Mouse (Mus musculus) inflammation-experienced regulatory T-cells, adult 6 months (primary cell): Measurements from ENCODE around the gene Lgalsl. TPM values are rescaled to one million over a fixed set of nuclear protein-coding genes. Genes with fewer than 3 reads are reported as not detected.

ENCODE experiments used
- ATAC-seq: one replicate; pipeline ENCODE4 v1.8.0; 2017
- polyA plus RNA-seq, 3 experiments: library from polyadenylated mRNA; unstranded; fragments of 100-300 nt; shearing (Covaris generic); gene quantifications; one replicate each; pipeline ENCODE4 v1.2.1; 2017

The Lgalsl gene
- polyA plus RNA-seq, result 10 to 100 TPM; 15.8 to 23.3 (median 15.8) TPM

- peak; percentile 61 for ATAC-seq
These were observed at the start of gene Lgalsl for GRCm38 (mm10) chr11:20830686-20831505. Gene Lgalsl, minus strand, starts transcription at chr11:20831056.

GRCm38 (mm10) chr11:20878644-20879043, 47.8 kb upstream of the Lgalsl start:
- no peak for ATAC-seq

GRCm38 (mm10) chr11:20877578-20878096, 46.8 kb upstream of the Lgalsl start:
- ATAC-seq, result no peak

GRCm38 (mm10) chr11:20873386-20873785, 42.5 kb upstream of the Lgalsl start:
- ATAC-seq, result no peak

DNA sequence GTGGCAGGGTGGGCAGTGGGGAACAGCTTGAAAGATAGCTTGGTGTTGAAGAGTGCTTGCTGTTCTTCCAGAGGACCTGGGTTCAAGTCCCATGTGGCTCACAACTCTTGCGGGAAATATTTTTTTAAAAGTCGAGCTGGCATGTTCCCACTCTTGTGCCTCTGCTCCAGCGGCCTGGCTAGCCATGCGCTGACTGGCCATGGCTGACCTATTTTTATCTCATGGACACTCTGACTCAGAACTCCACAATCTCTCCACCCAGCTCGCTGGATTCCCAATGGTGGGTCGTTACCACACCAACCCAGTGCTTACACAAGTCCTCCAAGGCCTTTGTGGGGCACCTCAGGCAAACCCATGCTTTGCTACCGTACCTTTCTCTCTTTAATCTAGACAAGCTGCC, 42.1 kb upstream of the Lgalsl start:
- ATAC-seq, result no peak

DNA sequence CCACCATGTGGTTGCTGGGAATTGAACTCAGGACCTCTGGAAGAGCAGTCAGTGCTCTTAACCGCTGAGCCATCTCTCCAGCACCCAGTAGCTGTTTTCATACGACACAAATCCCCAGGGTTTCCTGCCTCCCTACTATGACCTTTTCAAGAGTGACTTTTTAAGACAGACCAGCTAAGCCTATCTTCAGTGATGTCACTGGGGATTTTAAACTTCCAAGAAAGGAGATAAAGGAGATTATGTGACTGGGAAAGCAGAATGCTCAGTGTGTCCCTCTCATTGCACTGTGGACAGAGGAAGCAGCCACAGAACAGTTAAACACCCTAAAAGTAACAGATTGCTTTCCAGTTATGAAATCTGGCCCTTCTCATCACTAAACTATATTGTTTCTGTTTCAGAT, 41.6 kb upstream of the Lgalsl start:
- no peak for ATAC-seq

DNA sequence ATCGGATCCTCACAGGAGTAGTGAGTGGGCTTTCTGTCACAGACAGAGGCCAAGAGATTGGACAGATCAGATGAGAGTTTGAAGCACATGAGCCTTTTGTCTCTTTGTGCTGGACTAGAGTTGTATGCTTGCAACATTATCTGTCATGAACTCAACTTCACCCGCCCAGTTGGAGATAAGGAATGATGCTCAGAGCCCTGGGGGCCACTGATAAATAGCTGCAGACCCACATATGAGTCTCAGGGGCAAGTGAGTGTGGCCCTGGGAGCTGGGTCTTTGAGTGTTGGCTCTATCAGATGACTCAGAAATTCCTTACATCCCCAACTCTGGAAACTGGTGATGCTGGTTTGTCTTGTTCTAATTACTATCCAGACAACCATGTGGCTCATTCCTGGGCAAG, 39.1 kb upstream of the Lgalsl start:
- no peak for ATAC-seq

DNA sequence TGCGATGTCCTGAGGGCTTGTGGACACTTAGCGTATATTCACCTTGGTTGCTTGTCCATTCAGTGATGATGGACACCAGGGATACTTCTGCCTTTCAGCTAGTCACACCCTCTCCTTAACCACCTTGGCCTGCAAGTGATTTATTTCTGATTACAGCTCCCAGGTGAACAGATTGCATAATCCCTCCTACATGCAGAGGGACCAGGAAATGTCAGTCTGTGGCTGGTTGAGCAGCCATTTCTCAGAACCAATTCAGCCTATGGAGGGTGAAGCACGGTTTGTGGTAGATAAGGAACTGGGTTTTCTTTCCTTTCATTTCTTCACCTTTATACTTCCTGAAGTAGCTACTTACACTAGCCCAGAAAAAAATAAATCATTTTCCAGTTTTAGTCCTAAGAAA, 34.6 kb upstream of the Lgalsl start:
- ATAC-seq, result no peak

DNA sequence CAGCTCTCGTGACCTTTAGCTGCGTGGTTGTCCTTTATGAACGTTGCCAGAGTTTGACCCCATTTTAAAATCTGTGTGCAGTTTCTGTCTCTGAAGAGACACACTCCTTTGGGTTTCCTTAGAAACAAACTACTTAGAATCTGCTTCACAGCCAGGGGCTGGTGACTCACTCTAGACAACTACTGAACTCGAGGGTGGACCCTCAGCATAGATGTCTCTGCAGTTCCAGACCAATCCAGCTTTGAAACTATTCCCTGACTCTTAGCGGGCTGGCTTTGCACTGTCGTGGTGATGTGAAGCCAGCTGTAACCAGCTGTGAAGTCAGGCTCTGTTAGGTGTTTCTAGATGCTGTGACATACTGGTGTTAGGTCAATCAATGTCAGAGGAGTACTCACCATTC, 33.8 kb upstream of the Lgalsl start:
- no peak for ATAC-seq

DNA sequence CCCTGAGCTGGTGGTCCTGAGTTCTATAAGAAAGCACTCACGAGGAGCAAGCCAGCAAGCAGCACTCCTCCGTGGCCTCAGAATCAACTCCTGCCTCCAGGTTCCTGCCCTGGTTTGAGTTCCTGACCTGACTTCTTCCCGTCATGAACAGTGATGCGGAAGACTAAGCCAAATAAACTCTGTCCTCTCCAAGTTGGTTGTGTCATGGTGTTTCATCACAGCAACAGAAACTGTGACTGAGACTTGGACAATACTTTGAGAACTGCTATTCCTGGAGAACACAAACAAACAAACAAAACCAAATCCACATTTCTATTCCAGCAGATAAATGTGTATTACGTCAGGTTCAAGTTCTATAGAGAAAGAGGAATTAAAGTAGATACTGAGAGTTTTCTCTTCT, 31.2 kb upstream of the Lgalsl start:
- ATAC-seq, result no peak

GRCm38 (mm10) chr11:20860351-20860750, 29.5 kb upstream of the Lgalsl start:
- no peak for ATAC-seq

DNA sequence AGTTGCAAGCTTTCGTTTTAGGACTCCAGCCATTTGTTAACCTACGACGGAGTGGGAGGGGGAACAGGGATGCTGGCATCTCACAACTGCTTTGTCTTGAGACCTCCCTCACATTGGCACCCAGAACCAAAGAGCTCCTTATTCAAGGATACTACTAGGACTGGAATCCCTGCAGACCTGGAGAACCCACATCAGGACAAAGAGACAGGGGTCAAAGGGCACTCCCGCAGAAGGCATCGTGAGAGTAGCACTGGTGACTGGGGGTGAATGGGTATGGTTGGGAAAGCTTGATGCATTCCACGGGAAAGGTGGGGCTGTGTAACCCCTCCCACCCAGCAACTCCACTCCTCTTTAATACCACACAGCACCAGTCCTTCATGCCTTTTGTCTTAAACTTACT, 29.0 kb upstream of the Lgalsl start:
- ATAC-seq, result no peak

DNA sequence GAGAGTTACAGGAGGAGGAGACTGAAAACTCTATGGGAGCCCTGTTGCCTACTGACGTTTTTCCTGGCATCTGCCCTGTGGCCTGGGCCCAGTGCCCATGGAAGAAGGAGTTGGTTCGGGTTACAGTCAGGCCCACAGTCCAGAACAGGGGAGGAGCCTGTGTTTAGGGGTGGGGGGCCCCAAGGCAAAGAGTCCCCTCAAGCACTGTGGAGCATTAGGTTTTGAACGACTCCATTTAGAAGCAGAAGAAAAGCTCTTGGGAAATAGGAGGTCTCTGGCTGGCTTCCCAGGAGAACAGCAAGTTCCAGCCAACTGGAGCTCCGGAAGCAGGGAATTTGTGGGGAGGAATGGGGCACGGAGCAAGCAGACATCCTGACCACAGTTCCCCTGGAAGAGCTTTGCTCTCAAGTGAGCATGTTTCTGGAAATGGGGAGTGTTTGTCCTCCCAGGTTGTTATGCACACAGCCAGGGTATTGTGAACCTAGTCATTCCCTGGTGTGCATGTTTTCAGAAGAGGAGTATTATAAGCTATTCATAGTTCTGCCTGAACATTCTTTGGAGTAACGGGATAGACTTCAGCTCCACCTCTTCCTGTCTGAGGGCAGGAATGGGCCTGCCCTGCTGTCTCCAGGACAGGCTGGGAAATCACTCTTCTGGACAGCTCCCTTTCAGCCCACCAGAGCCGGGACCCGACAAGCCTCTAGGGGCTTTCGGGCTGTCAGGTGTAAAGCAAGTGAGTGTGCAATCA, 28.2 kb upstream of the Lgalsl start:
- ATAC-seq, result no peak

DNA sequence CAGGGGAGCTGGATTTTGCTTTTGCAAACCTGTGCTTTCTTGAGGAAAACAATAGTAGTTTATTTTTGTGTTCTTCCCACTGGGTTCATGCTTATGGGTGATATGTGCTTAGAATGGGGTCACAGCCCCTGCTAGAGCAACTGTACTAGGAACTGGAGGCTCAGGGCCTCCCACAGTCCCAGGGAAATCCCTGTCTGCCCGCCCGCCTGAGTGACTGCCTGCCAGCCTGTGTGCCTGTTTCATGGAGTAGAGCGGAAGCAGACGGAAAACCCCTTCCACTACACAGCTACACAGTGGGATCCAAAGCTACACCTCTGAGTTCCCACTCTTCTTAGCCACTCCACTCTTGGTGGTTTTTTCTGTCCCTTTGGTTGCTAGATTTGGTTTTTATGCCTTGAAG, 27.1 kb upstream of the Lgalsl start:
- no peak for ATAC-seq

DNA sequence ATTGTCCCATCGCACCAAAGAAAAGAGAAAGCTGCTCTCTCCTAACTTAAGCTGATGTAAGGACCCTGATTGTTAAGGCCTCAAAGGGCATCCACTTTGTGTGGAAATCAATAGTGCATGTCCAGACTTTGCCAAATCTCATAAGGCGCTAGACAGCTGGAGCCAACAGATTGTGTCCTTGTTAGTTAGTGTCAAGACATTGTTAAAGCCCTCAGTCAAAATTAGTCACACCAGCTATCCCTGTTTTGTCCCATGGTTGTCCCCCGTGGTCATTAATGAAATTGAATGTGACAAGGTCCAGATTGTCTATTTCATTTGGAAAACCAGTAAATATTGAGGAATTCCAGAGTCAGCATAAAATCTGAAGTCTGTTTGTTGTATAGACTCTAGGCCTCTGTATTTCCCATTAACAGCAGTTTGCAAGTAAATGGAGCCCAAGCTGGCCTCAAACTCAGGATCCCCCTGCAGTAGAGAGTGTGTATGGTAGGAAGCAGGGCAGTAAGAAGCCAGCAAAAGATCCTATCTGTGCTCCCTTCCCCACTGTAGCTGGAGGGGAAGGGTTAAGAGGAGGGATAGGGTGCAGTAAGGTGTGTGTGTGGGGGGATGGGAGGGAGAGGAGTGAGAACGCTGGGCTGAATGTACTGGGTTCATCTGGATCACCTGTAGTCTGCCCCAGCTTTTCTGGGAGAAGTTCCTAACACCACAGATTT, 23.3 kb upstream of the Lgalsl start:
- ATAC-seq, result no peak

DNA sequence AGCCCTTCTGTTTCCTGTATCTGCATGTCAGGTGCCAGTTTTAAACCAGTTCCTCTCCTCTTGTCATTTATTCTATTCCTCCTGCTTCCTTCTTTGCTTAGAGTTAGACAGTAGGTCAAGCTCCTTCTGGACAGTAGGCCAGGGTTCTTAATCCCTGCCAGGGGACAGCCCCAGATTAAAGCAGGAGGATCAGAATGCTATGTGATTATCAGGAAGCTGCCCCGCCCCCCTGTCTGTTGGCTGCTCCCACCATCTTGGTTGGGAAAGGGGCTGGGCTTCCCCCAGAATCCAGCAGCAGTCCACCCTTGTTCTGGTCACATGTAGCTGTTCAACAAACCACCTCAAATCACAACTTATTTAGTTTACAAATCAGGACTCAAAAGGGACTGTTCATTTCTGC, 19.3 kb upstream of the Lgalsl start:
- no peak for ATAC-seq

DNA sequence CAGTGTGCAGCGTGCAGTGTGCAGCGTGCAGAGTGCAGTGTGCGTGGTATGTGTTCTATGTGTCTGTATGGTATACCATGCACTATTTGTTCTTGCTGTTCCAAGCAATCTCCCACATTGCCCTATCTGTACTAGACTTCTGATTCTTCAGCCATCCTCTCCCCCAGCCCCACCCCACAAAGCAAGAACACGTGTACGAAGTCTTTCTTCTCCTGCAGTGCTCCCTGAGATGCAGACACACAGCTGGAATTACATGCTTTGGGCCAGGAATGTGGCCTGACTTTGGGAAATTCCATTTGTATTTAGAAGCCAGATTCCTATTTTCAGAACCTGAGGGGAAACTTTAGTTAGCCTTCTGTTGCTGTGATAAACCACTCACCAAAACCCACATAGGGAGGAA, 18.5 kb upstream of the Lgalsl start:
- no peak for ATAC-seq

DNA sequence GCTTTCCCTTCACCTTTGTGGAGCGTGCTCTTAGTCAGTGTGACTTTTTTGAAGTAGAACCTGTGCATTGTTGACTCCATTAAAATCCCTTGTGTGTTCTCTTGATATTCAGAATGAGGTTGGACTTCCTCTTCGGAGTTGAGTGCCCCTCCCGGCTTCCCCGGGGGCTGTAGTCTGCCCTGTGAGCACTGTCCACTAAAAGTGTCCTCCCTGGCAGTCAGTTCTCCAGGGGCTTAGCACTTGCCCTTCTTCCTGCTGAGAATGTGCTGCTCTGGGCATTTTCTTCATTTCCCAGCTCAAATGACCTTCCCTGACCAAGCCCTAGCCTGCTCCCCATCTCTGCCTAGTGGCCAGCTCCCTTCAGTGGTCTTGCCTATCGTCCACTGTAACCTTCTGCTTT, 6.5 kb upstream of the Lgalsl start:
- no peak for ATAC-seq

DNA sequence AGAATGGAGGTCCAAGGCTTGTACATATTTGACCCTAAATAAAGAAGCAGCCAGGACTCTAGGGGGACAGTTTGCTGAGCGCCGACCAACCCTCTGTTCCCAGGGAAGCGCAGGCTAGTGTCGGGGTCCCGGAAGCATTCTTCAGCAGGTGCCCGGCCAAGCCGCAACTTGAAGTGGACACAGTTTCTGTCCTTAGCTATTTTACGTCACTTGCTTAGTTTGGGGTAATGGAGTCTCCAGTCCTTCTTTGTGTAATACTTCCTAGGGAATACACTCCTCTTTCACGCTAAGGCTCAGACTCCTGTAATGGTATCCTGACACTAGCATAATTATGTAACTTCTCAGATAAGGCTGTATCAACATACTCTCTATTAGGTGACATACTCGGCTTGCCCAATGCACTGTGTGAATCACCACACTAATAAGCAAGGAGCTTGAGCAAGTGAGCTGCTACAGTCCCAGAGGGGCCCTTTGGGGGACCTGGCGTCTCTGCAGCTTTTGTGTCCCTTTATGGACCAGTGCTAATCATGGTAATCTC, 813 bp upstream of the Lgalsl start:
- no peak for ATAC-seq

GRCm38 (mm10) chr11:20829993-20830685, 717 bp downstream of the Lgalsl start:
- ATAC-seq, result peak; percentile 44

GRCm38 (mm10) chr11:20829056-20829686, 1.7 kb downstream of the Lgalsl start:
- ATAC-seq, result no peak

GRCm38 (mm10) chr11:20823961-20824360, 6.9 kb downstream of the Lgalsl start:
- no peak for ATAC-seq
